Mouse (Mus musculus): ENCODE measurements around the gene Psrc1.
A peak's percentile ranks its signal among the peaks of the same experiment; 100 is the strongest.

Psrc1 gene

DNA sequence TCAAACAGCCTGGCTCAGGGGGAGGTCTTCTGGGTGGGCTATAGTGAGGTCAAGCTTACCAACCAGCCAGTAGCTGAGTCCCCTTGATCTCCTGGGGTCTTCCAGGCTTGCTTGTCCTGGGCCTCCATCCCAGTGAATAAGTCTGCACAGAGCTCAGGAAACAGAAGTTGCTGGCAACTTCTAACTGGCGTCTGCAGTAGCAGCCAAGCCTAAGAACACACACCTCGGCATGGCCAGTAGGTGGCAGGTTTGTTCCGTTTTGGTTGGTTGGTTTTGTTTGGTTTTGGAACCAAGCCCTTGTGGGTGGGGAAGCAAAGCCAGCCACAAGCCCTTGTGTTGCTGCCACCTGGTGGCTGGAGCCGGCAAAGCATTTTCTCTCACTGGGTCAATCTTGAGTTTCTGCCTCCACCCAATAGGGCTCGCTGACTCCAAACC, 5.5 kb downstream of the Psrc1 start:
- peak; percentile 99 to 100 for DNase-seq

DNA sequence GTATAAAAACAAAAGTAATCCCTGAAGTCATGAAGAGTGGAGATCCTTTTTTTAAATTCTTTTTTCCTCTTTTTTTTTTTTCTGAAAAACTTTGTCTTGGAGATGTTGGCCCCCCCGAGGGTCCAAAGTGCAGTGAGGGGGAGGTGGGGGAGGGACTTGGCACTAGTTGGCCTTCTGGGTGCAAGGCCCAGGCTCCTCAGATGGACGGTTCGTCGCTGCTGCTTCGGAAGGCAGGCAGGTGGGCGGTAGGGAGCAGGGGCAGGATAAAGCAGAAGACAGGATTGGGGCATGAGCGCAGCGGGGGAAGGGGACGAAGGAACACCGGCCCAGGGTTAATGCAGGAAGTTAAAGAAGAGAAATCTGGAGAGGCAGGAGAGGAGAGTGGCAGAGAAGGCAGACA, 8.7 kb downstream of the Psrc1 start:
- peak; percentile 13 to 30 for DNase-seq

GRCm38 (mm10) chr3:108392793-108393192, 9.2 kb downstream of the Psrc1 start:
- DNase-seq: no peak

DNA sequence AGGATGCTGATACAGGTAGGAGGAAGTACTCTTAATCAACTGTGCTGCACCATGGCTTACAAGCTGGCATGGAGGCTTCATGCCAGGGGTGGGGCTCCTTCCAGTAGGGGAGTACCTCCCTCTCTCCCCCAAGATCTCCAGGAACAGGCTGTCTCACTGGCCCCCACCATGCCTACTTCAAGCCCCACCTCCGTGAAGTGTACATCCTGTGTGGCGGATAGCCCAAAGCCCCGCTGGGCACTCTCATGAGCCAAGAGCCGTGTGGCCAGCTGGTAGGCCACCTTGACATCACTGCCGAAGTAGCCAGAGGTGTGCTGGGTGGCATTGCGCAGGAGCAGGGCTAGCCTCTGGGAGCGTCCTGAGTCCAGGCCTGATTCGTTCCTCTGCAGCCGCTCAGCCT, 14.6 kb downstream of the Psrc1 start:
- peak; percentile 63 to 67 for DNase-seq

- DNase-seq: peak; percentile 16 to 32
Measured at GRCm38 (mm10) chr3:108400442-108400841, 16.8 kb downstream of the Psrc1 start.

DNA sequence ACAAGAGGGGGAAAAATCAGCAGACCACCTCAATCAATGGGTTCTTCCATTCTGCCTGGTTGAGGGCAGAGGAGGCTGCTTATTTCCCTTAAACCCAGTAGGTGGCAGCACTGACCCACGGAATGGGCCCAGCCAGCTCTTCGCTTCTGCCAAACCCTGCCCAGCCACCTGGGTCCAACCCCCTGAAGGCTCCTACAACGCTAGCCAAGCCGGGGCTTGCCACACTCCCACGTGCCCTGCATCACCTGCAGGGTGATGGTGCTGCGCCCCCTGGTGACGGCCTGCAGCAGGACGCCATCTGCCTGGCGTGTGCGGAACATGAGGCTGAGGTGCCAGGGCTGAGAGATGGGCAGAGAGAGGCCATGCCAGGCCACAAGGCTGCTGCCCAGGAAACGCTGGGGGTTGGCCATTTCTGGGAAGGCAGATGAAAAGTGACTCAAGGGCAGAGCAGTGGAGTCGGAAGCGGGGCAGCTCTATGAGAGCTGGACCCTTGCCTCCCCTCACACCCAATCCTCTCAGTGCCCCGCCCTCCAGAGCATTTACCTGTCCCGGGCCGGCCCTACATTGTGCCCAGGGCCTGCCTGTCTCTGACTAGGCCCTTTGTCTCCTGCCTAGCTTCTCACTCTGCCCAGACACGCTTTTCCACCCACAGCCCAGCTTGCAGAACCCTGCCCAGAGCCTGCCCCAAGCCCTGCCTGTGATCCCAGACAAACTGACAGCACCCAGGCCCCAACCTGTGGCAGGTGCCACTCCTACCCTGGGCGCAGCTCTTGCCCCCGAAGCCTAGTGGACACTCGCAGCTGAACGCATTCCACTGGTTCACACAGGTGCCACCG, 18.3 kb downstream of the Psrc1 start:
- DNase-seq: peak; percentile 98

DNA sequence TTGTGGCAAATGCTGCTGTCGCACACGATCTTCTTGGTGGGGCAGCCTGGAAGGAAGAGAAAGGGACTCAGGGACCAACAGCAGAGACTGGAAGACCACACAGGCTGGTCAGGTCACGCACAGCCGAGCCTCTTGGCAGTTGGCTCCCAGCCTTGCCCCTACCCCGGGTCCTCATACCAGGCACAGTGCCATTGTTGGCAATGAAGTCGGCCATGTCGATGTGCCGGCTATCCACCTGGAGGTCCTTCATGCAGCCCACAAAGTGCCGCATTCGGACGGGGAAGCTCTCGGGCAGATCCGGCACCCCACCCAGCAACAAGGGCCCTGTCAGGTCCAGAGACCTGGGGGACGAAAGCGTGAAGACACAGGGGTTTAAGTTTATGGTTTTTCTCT, 18.9 kb downstream of the Psrc1 start:
- DNase-seq: peak; percentile 85 to 90

- peak; percentile 78 to 79 for DNase-seq
Measured at GRCm38 (mm10) chr3:108405536-108406305, 22.1 kb downstream of the Psrc1 start.

- DNase-seq: peak; percentile 55 to 58
Measured at GRCm38 (mm10) chr3:108406306-108406885, 22.8 kb downstream of the Psrc1 start.

- peak; percentile 14 to 20 for DNase-seq
Measured at GRCm38 (mm10) chr3:108408517-108409008, 24.9 kb downstream of the Psrc1 start.

DNA sequence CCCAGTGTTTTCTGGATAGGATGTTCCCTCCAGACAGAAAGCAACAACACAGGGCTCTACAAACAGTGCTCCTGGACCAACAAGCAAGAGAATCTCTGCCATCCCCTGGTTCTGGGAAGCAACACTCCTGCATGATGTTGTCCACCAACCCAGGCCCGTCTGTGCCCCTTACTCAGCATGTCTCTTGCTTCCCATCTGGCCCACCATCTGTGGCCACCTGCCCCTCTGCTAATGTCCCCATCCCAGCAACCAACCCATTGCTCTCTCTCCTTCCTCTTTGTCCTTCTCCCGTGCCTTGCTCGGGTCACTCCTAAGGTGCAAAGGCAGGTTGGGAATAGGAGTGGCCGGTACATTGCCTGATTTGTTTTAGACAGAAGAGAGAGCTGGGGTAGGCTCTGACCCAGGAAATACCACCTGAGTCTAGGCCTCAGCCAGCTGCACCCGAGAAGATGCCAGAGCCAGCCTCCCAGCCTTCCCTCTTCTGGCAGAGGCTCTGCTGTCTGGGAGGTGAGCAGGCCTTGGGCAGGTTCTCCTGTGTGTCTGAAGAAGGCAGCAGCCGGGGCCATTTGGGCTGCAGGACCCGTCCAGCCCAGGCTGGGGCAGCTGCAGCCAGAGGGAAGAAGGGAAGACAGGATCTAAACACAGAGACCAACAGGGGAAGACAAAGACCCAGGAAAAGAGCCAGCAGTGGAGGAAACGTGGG, 26.2 kb downstream of the Psrc1 start:
- peak; percentile 85 to 92 for DNase-seq

GRCm38 (mm10) chr3:108410359-108410714, 26.7 kb downstream of the Psrc1 start:
- DNase-seq: peak in 1 of 2 experiments; percentile 64

- peak; percentile 60 to 72 for DNase-seq
Measured at GRCm38 (mm10) chr3:108411026-108411753, 27.6 kb downstream of the Psrc1 start.

- peak; percentile 94 to 96 for DNase-seq
Measured at GRCm38 (mm10) chr3:108411754-108412121, 28.1 kb downstream of the Psrc1 start.

DNA sequence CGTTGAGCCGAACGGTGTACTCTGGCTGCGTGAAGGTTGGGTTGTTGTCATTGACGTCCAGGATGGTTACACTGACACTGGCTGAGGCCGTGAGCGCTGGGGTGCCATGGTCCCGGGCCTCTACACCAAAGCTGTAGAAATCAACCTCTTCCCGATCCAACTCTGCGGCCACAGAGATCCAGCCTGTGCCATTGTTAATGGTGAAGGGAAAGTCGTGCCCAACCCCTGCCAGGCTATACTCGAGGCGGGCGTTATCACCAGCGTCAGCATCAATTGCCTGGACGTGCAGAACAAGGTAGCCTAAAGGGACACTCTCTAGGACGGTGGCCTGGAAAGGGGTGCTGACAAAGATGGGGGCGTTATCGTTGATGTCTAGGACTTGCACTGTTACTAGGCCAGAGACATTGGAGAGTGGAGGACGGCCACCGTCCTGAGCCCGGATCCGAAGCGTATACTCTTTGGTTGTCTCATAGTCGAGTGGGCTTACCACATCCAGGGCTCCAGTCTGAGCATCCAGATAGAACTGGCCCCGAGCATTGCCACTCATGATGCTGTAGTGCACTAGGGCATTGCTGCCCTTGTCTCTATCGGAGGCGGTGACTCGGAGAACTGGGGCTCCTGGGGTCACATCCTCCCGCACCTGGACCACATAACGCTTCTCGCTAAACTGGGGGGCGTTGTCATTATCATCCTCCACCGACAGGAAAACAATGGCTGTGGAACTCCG, 30.2 kb downstream of the Psrc1 start:
- peak; percentile 11 to 16 for DNase-seq

- peak; percentile 67 to 75 for DNase-seq
Measured at GRCm38 (mm10) chr3:108414857-108415830, 31.5 kb downstream of the Psrc1 start, which contains the start of gene Celsr2. Gene Celsr2, minus strand, starts transcription at chr3:108415552.

DNA sequence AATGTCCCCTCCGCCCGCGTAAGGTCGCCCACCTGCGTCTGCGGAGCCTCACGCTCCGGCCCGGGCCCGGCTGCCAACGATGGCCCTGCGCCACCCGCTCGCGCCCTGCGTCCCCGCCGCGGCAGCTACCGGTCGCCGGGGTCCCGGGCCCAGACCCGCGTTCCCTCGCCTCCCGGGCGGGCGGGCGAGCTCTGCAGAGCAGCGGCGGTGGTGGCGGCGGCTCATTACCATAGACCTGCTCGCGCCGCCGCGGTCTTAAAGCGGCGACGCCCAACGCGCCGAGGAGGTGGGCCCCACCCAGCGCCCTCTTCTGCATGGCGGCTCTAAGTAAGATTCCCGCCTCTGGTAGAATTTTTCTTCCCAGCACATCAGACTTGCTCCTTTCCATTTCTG, 32.2 kb downstream of the Psrc1 start:
- DNase-seq: peak; percentile 93 to 95

DNA sequence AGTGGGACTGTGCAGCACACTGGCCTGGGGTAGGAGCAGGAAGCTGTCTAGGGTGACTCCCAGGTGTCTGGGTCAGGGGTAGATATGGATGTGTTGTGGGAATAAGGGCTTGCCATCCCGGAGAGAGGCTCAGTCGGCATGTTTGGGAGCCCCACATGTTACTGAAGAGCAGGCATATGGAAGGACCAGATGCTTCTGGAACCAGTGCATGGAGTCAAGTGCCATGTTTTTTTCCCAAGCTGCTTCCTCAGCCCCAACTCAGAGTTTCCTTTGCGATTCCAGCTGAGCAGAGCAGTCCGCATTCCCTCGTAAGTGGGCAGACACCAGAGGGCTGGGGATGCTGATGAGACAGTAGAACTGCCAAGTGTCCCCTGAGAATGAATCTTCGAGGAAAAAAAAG, 39.4 kb downstream of the Psrc1 start:
- DNase-seq: peak; percentile 27 to 39

DNA sequence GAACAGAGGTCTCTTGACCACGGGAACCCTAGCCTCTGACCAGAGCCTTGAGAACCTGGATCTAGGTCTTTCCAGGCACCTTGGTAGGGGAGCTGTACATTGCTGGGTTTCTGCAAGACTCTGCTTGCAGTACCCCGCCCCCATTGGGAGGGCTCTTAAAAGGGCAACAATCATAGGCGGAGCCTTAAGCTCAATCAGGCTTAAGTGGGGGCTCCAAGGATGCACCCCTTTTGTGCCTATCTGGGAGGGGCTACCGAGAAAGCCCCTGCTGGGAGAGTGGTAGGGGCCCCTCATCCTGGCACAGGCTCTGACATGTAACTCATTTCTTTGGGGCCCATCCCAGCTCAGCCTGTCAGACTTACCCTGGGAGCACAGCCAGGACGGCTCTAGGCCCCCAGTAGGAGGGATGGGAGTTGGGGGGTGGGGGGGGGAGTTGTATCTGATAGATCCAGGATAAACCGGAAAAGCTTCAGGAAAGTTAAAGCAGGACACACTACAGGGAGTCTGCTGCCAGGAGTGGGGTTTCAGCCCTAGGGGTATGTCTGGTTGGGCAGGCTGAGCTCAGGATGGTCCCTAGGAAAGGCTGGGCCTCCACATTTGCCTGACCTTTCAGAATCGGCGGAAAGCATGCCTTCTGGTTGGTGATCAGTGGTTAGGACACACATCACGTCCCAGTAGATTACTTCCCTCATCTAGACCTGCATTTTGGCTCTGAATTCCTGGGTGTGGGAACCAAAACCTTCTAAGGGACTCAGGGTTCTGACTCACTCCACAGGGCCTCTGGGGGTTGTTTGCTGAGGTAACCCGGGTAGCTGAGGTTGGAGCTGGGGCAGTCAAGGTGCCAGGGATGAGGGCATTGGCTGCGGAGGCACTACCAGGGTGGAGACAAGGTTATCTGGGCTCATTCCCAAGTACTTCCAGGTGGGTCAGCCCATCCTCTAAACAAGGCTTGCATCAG, 40.5 kb downstream of the Psrc1 start:
- peak; percentile 84 to 86 for DNase-seq

All from cerebellum, postnatal 10 days (tissue).